Mouse (Mus musculus): Measurements from ENCODE around the gene Atf6. TPM values are rescaled to one million over a fixed set of nuclear protein-coding genes. Genes with fewer than 3 reads are reported as not detected.

Atf6 gene
- total and polyA plus RNA-seq, 3 experiments, result 33.8 to 47.0 (median 35.3) TPM

DNA sequence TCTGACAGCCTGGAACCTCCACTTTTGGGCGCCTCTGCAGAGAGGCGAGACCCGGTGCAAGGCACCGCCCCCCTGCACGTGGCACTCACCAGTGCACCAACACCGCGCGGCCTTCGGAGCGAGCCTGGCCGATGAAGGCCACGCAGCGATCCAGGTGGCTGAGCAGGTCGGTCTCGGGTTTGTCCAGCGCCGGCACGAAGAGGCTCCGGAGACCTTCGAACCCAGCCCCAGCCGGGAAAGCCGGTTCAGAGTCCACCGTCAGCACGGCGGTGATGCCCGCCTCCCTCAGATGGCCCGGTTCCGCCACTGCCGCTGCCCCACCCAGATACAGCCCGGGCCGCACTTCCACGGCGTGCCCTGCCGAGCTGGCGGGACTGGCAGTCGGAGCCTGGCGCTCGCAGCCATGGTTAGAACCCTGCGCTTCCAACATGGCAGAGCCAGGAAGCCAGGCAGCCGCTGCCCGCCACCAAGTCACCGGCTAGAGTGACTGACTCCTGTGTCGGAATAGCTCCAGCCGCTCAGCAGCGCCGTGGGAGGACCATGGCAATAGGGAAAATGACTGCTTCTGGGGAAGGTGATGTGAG, 17.5 kb upstream of the Atf6 start, which contains the start of the genes Gm26620 and Dusp12 (continued):
- peak; percentile 42; the same call in 1 of the 2 replicates for TF ChIP-seq ETS1 (conservative IDR thresholded peaks at IDR 0.05; ENCODE audit: low read depth, low read length)
- TF ChIP-seq GABPA (IDR thresholded peaks at IDR 0.05; ENCODE audit: insufficient replicate concordance, low read depth, low read length), result peak; percentile 71
- TF ChIP-seq KAT2A (IDR thresholded peaks at IDR 0.05; ENCODE audit: insufficient replicate concordance, low read length), result peak; percentile 71; the same call in 1 of the 2 replicates
- peak; percentile 79; the same call in 1 of the 2 replicates for TF ChIP-seq MEF2A (IDR thresholded peaks at IDR 0.05; ENCODE audit: borderline replicate concordance, low read depth, low read length)

DNA sequence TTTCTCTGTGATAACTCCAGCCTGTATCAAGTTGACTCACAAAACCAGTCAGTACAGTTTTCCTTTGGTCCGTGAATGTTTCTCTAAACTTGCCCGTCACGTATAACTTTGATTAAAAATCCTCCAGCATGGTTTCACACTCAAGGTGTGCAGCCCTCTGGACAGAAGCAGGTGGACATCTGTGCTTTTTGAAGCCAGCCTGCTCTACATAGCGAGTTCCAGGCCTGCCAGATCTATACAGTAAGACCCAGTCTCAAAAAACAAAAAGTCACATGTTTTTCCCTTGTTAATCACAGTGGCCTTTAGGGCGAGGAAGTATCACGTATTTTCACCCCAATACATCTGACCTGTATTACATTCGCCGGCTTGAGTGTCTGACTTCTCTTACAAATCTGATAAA, 16.8 kb upstream of the Atf6 start:
- Histone ChIP-seq H3K36me3 (replicated peaks in 1 of 2; ENCODE audit: control insufficient read depth in 1 of 2, insufficient read depth in 1 of 2, low read length in 1 of 2) (peaks cover 17 to 35% of the 10 kb centered on the region in 2 experiments), H3K4me2 (ENCODE audit: insufficient read depth, low read depth, poor library complexity, severe bottlenecking) (peak overlapping the region; percentile 96), H3K79me2 (replicated peaks; ENCODE audit: control insufficient read depth, extremely low read depth, insufficient read depth, poor library complexity, severe bottlenecking) (peaks cover 32% of the 10 kb centered on the region), H3K9me3 (replicated peaks; ENCODE audit: low read length) (no peaks in the 10 kb centered on the region), H3K4me1 (ENCODE audit: control insufficient read depth in 1 of 2, insufficient read depth in 2 of 2) (peaks cover 3 to 19% of the 10 kb centered on the region in 2 experiments; a peak in 3 of 4 replicates), H3K9ac (ENCODE audit: insufficient read depth, low read depth) (peak overlapping the region; percentile 83), H3K27ac (ENCODE audit: insufficient read depth, low read depth) (no peak overlapping the region), H3K27me3 (replicated peaks) (no peaks in the 10 kb centered on the region), H3K4me3 (replicated peaks in 1 of 3; ENCODE audit: low read depth in 2 of 3, low read length in 2 of 3, poor library complexity in 1 of 3) (peak overlapping the region; percentile 62 to 99 (median 94))
- TF ChIP-seq CHD1 (IDR thresholded peaks at IDR 0.05; ENCODE audit: low read depth, low read length) (no peak), MAX (IDR thresholded peaks at IDR 0.05; ENCODE audit: low read length) (peak; percentile 8; the same call in 1 of the 2 replicates)
- no peak for DNase-seq (ENCODE audit: extremely low read depth)
- in situ Hi-C loops (cut with MboI; ENCODE audit: low pct_ligation_motif_present, low pct_unique_long_range_greater_than_20kb, low sequenced_read_pairs), result no loop called here
- dilution Hi-C loops (cut with MboI; ENCODE audit: extremely low pct_ligation_motif_present, extremely low pct_unique_long_range_greater_than_20kb, low sequenced_read_pairs), result no loop called here

DNA sequence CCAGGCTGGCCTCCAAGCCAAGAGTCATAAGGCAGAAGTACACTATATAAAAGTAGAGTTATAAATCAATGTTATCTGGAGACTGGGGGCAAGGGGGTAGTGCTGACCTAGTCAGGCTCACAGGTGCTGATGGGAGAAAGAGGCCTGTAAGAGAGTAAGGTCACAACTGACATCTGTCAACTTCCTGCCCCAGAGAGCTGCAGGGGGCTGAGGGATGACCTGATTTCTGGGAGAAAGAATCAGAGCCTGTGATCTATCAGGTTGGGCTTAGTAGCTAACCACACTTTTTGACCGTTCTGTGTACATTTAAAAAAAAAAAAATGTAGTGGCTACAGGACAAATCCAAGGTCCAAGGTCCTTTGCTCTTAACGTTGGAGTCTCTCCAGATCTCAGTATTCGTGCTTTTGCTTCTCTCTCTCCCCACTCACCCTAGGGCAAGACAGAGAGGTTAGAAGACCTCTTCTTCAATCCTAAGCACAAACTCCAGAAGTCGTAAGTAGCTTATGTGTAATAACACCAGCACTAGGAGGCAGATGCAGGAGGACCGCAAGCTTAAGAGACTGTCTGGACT, 15.4 kb upstream of the Atf6 start:
- Histone ChIP-seq H3K27me3 (replicated peaks) (no peaks in the 10 kb centered on the region), H3K4me3 (replicated peaks in 1 of 3; ENCODE audit: low read depth in 2 of 3, low read length in 2 of 3, poor library complexity in 1 of 3) (no peak overlapping the region), H3K4me2 (ENCODE audit: insufficient read depth, low read depth, poor library complexity, severe bottlenecking) (peak overlapping the region; percentile 40), H3K9ac (ENCODE audit: insufficient read depth, low read depth) (peak overlapping the region; percentile 16; the same call in 1 of the 2 replicates), H3K9me3 (replicated peaks; ENCODE audit: low read length) (no peaks in the 10 kb centered on the region), H3K27ac (ENCODE audit: insufficient read depth, low read depth) (no peak overlapping the region), H3K79me2 (replicated peaks; ENCODE audit: control insufficient read depth, extremely low read depth, insufficient read depth, poor library complexity, severe bottlenecking) (peaks cover 35% of the 10 kb centered on the region), H3K4me1 (ENCODE audit: control insufficient read depth in 1 of 2, insufficient read depth in 2 of 2) (peaks cover 0 to 14% of the 10 kb centered on the region in 2 experiments; a peak in 2 of 4 replicates), H3K36me3 (replicated peaks in 1 of 2; ENCODE audit: control insufficient read depth in 1 of 2, insufficient read depth in 1 of 2, low read length in 1 of 2) (peaks cover 22 to 43% of the 10 kb centered on the region in 2 experiments)
- no peak for DNase-seq (ENCODE audit: extremely low read depth)
- no peak for TF ChIP-seq ETS1 (conservative IDR thresholded peaks at IDR 0.05; ENCODE audit: low read depth, low read length)
- no peak for TF ChIP-seq RCOR1 (conservative IDR thresholded peaks at IDR 0.05; ENCODE audit: low read depth, low read length)
- TF ChIP-seq EP300 (IDR thresholded peaks at IDR 0.05; ENCODE audit: low read length), result no peak
- no peak for TF ChIP-seq JUN (IDR thresholded peaks at IDR 0.05; ENCODE audit: insufficient read depth, low read depth, low read length)
- no peak for TF ChIP-seq CHD1 (IDR thresholded peaks at IDR 0.05; ENCODE audit: low read depth, low read length)
- TF ChIP-seq MAZ (IDR thresholded peaks at IDR 0.05; ENCODE audit: low read depth, low read length), result no peak
- no peak for TF ChIP-seq MYC (IDR thresholded peaks at IDR 0.05; ENCODE audit: low read depth, low read length)
- no peak for TF ChIP-seq ZNF384 (IDR thresholded peaks at IDR 0.05; ENCODE audit: low read depth, low read length)
- TF ChIP-seq MAFK (IDR thresholded peaks at IDR 0.05; ENCODE audit: insufficient replicate concordance, low read length), result no peak
- TF ChIP-seq USF2 (conservative IDR thresholded peaks at IDR 0.05; ENCODE audit: low read depth, low read length), result no peak
- no peak for TF ChIP-seq UBTF (IDR thresholded peaks at IDR 0.05; ENCODE audit: low read depth, low read length)
- no peak for TF ChIP-seq TCF12 (IDR thresholded peaks at IDR 0.05; ENCODE audit: low read depth, low read length)
- no peak for TF ChIP-seq MAX (IDR thresholded peaks at IDR 0.05; ENCODE audit: low read length)
- TF ChIP-seq KAT2A (IDR thresholded peaks at IDR 0.05; ENCODE audit: insufficient replicate concordance, low read length), result no peak
- dilution Hi-C loops (cut with MboI; ENCODE audit: extremely low pct_ligation_motif_present, extremely low pct_unique_long_range_greater_than_20kb, low sequenced_read_pairs), result no loop called here
- in situ Hi-C loops (cut with MboI; ENCODE audit: low pct_ligation_motif_present, low pct_unique_long_range_greater_than_20kb, low sequenced_read_pairs), result no loop called here
